19 mouse cellular contexts compared by ENCODE assay signal in the genomic region with DNA sequence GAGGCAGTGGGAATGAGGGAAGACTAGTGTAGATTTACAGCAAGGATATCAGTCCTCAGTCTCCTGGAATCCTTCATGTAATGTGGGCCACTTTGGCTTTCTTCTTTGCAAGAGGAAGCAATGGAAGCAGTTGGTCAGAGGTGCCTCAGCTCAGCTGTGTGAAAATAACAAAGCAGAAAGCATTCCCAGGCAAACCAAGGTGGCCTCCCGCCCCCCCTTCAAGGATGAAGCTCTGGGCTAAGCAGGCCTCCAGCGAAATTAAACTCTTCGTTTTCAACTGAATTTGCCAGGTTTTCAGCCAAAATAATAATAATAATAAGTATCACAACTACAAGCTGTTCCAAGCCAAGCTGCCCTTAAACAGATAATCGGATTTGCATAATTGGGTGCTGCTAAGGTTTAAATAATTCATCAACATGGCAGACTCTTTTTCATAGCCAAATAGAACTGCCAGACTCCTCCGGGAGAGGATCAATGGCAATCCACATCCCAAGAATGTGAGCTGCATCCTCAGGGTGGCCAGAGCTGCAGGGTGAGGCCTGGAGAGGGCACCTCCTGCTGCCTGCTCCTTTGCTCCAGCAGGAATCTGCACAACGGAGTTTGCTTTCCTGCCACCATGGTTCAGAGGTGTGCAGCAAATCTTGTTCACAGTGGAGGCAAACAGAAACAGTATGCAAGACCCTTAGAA.
DNase-seq lines count a peak whose midpoint lies in the region; ATAC-seq and TF ChIP-seq lines count a peak whose summit lies in the region.
"Had no signal": no experiment of that assay in that cellular context is flagged by ENCODE, and none has a peak within 500 bp of the region (broad histone marks: within the 10 kb centered on the region; RNA-seq: fewer than 3 reads in every experiment).

No protein-coding gene starts in this region.

- H3K9me3 ChIP-seq in forebrain, embryonic 11.5 days (ENCODE audit: control insufficient read depth, low read length): no peaks in the 10 kb centered on the region
- no peaks in the 10 kb centered on the region for H3K9me3 ChIP-seq in hindbrain, embryonic 14.5 days (ENCODE audit: control insufficient read depth, low read length)
- no peaks in the 10 kb centered on the region for H3K9me3 ChIP-seq in midbrain, postnatal 0 days (ENCODE audit: low read length)
- H3K9me3 ChIP-seq: stomach, embryonic 15.5 days had no signal

- H3K27me3 ChIP-seq in forebrain, embryonic 11.5 days (ENCODE audit: control insufficient read depth, insufficient read depth, low read length): no peaks in the 10 kb centered on the region
- no peaks in the 10 kb centered on the region for H3K27me3 ChIP-seq in hindbrain, embryonic 14.5 days (ENCODE audit: control insufficient read depth, insufficient read depth, low read length)
- H3K27me3 ChIP-seq in midbrain, postnatal 0 days (ENCODE audit: insufficient read depth, low read length): no peaks in the 10 kb centered on the region
- H3K27me3 ChIP-seq: megakaryocyte, embryonic 14.5 days; stomach, embryonic 15.5 days had no signal

- H3K4me3 ChIP-seq in forebrain, embryonic 11.5 days (ENCODE audit: low read depth, low read length): no peak overlapping the region
- no peak overlapping the region for H3K4me3 ChIP-seq in hindbrain, embryonic 14.5 days (replicated peaks; ENCODE audit: low read length)
- no peak overlapping the region for H3K4me3 ChIP-seq in midbrain, postnatal 0 days (ENCODE audit: low read depth, low read length)
- no peak overlapping the region for H3K4me3 ChIP-seq in lung, adult 2 months (replicated peaks; ENCODE audit: extremely low read depth, low read depth, low read length)
- H3K4me3 ChIP-seq: left cerebral cortex, adult 2 months; megakaryocyte, embryonic 14.5 days; stomach, embryonic 15.5 days had no signal

- no peak overlapping the region for H3K9ac ChIP-seq in forebrain, embryonic 11.5 days (ENCODE audit: low read length)
- no peak overlapping the region for H3K9ac ChIP-seq in hindbrain, embryonic 14.5 days
- no peak overlapping the region for H3K9ac ChIP-seq in midbrain, postnatal 0 days (replicated peaks; ENCODE audit: low read length, poor library complexity, severe bottlenecking)
- H3K9ac ChIP-seq: lung, embryonic 14.5 days; stomach, embryonic 15.5 days had no signal

- TF ChIP-seq CTCF in midbrain, postnatal 0 days (IDR thresholded peaks at IDR 0.05): peak; percentile 24
- TF ChIP-seq CTCF in lung, adult 2 months (IDR thresholded peaks at IDR 0.05; ENCODE audit: insufficient read depth, low read length): no peak

- WGBS in forebrain, embryonic 11.5 days: 6% methylated on average over 6 of the region's 6 CpGs
- WGBS in hindbrain, embryonic 14.5 days: 10% methylated on average over 6 of the region's 6 CpGs
- 13% methylated on average over 6 of the region's 6 CpGs for WGBS in midbrain, postnatal 0 days
- WGBS in lung, adult 2 months: 46% methylated on average over 6 of the region's 6 CpGs

- H3K4me1 ChIP-seq in forebrain, embryonic 11.5 days (replicated peaks; ENCODE audit: control insufficient read depth, insufficient read depth, low read length): peaks cover 7% of the 10 kb centered on the region; the same call in 1 of the 2 replicates
- H3K4me1 ChIP-seq in hindbrain, embryonic 14.5 days (replicated peaks; ENCODE audit: control insufficient read depth, insufficient read depth, low read length): no peaks in the 10 kb centered on the region
- no peaks in the 10 kb centered on the region for H3K4me1 ChIP-seq in midbrain, postnatal 0 days (ENCODE audit: insufficient read depth, low read length)
- H3K4me1 ChIP-seq in lung, adult 2 months (ENCODE audit: control insufficient read depth, insufficient read depth, low read length): no peaks in the 10 kb centered on the region
- H3K4me1 ChIP-seq: megakaryocyte, embryonic 14.5 days; stomach, embryonic 15.5 days had no signal

- no peak for TF ChIP-seq POLR2A in lung, adult 2 months (IDR thresholded peaks at IDR 0.05; ENCODE audit: borderline replicate concordance, extremely low read depth, low read depth, low read length)

- peak; percentile 68 for ATAC-seq in forebrain, embryonic 11.5 days (replicated peaks; ENCODE audit: low FRiP score)
- peak; percentile 51 for ATAC-seq in hindbrain, embryonic 14.5 days (ENCODE audit: low FRiP score)
- peak; percentile 62; the same call in 1 of the 2 replicates for ATAC-seq in midbrain, postnatal 0 days (ENCODE audit: low FRiP score)

- peak; percentile 16 for DNase-seq in embryo, embryonic 11 days
- DNase-seq in embryo, embryonic 10 days (ENCODE audit: low spot score): no peak
- DNase-seq in forebrain, embryonic 11.5 days (ENCODE audit: low spot score): peak; percentile 51
- no peak for DNase-seq in hindbrain, embryonic 14.5 days (ENCODE audit: low spot score)
- DNase-seq in midbrain, postnatal 0 days (ENCODE audit: low spot score): no peak
- no peak for DNase-seq in urinary bladder, postnatal 25 days (ENCODE audit: low spot score)
- no peak for DNase-seq in adrenal gland, adult 2 months
- DNase-seq in lung, adult 2 months: no peak
- DNase-seq: adrenal gland, postnatal 25 days; cerebellum, adult 11-12 months; heart, adult 18-20 months; kidney, adult 11 months; kidney, postnatal 4 days; lung, embryonic 14.5 days; right cerebral cortex, postnatal 4 days; thymus, postnatal 4 days had no signal

- no peak overlapping the region for H3K27ac ChIP-seq in forebrain, embryonic 11.5 days (ENCODE audit: low read depth, low read length)
- H3K27ac ChIP-seq in hindbrain, embryonic 14.5 days: no peak overlapping the region
- no peak overlapping the region for H3K27ac ChIP-seq in midbrain, postnatal 0 days (ENCODE audit: low read depth, low read length)
- H3K27ac ChIP-seq: left cerebral cortex, adult 2 months; stomach, embryonic 15.5 days had no signal

- H3K4me2 ChIP-seq in forebrain, embryonic 11.5 days (ENCODE audit: low read depth, low read length, severe bottlenecking): no peak overlapping the region
- H3K4me2 ChIP-seq in hindbrain, embryonic 14.5 days (replicated peaks): no peak overlapping the region
- no peak overlapping the region for H3K4me2 ChIP-seq in midbrain, postnatal 0 days (ENCODE audit: low read depth, low read length, poor library complexity, severe bottlenecking)
- H3K4me2 ChIP-seq: lung, embryonic 14.5 days; stomach, embryonic 15.5 days had no signal

- no peaks in the 10 kb centered on the region for H3K36me3 ChIP-seq in forebrain, embryonic 11.5 days (ENCODE audit: control insufficient read depth, insufficient read depth, low read length)
- H3K36me3 ChIP-seq in hindbrain, embryonic 14.5 days (replicated peaks; ENCODE audit: control insufficient read depth, insufficient read depth): no peaks in the 10 kb centered on the region
- H3K36me3 ChIP-seq in midbrain, postnatal 0 days (ENCODE audit: insufficient read depth, low read length): no peaks in the 10 kb centered on the region
- H3K36me3 ChIP-seq: stomach, embryonic 15.5 days had no signal

Comparison
In these comparisons a context has a peak if more than half of its experiments do, and no peak if none do; other contexts are left out.
1. DNase-seq: peak in embryo, embryonic 11 days (single experiment) and forebrain, embryonic 11.5 days (single experiment); none in embryo, embryonic 10 days (single experiment), hindbrain, embryonic 14.5 days (single experiment), midbrain, postnatal 0 days (single experiment), urinary bladder, postnatal 25 days (single experiment), adrenal gland, adult 2 months (single experiment) and lung, adult 2 months (single experiment).
2. Peak in every context shown above with its lines, with median percentiles within 50 percentile points of each other: ATAC-seq.